Mouse (Mus musculus): ENCODE data around the gene Dazap1. TPM values are rescaled to one million over a fixed set of nuclear protein-coding genes. Genes with fewer than 3 reads are reported as not detected.

Dazap1 gene
- polyA plus RNA-seq, 1 experiment from 2014 or later: 42.3 TPM

Small RNA genes lying within 50 kb of the gene (microRNA-seq; reads per million reads assigned to microRNA genes)
- gene Mir6911 (ENCODE audit: borderline number of aligned reads): not detected

Other genes with a start within 250 kb of the Dazap1 start
- gene Arhgap45, start 244.8 kb upstream of the Dazap1 start, polyA plus RNA-seq (2014; fragmentation: Nextera tagmentation; extraction: Ambion mirVana): 4.4 and 6.4 TPM in 2 replicates
- gene Polr2e, start 221.7 kb upstream of the Dazap1 start, polyA plus RNA-seq (2014; fragmentation: Nextera tagmentation; extraction: Ambion mirVana): 207 and 227 TPM in 2 replicates
- gene Gpx4, start 214.3 kb upstream of the Dazap1 start, polyA plus RNA-seq (2014; fragmentation: Nextera tagmentation; extraction: Ambion mirVana): 505 and 517 TPM in 2 replicates
- gene Sbno2, start 155.9 kb upstream of the Dazap1 start, polyA plus RNA-seq (2014; fragmentation: Nextera tagmentation; extraction: Ambion mirVana): 12.8 and 14.1 TPM in 2 replicates
- 32.6 and 32.7 TPM in 2 replicates for gene Stk11, start 145.7 kb upstream of the Dazap1 start, polyA plus RNA-seq (2014; fragmentation: Nextera tagmentation; extraction: Ambion mirVana)
- gene Atp5d, start 122.9 kb upstream of the Dazap1 start, polyA plus RNA-seq (2014; fragmentation: Nextera tagmentation; extraction: Ambion mirVana): 474 and 475 TPM in 2 replicates
- 7.3 and 9.0 TPM in 2 replicates for gene Cbarp, start 120.7 kb upstream of the Dazap1 start, polyA plus RNA-seq (2014; fragmentation: Nextera tagmentation; extraction: Ambion mirVana)
- 34.2 and 37.0 TPM in 2 replicates for gene Midn, start 113.2 kb upstream of the Dazap1 start, polyA plus RNA-seq (2014; fragmentation: Nextera tagmentation; extraction: Ambion mirVana)
- gene Cirbp, start 95.5 kb upstream of the Dazap1 start, polyA plus RNA-seq (2014; fragmentation: Nextera tagmentation; extraction: Ambion mirVana): 59.7 and 88.3 TPM in 2 replicates
- 11.0 and 13.1 TPM in 2 replicates for gene 1600002K03Rik, start 88.5 kb upstream of the Dazap1 start, polyA plus RNA-seq (2014; fragmentation: Nextera tagmentation; extraction: Ambion mirVana)
- 20.9 and 23.6 TPM in 2 replicates for gene Efna2, start 82.0 kb upstream of the Dazap1 start, polyA plus RNA-seq (2014; fragmentation: Nextera tagmentation; extraction: Ambion mirVana)
- 50.8 and 52.1 TPM in 2 replicates for gene Mum1, start 35.1 kb upstream of the Dazap1 start, polyA plus RNA-seq (2014; fragmentation: Nextera tagmentation; extraction: Ambion mirVana)
- gene Ndufs7, start 12.4 kb upstream of the Dazap1 start, polyA plus RNA-seq (2014; fragmentation: Nextera tagmentation; extraction: Ambion mirVana): 360 and 370 TPM in 2 replicates
- gene Gamt, start 474 bp upstream of the Dazap1 start, polyA plus RNA-seq (2014; fragmentation: Nextera tagmentation; extraction: Ambion mirVana): 124 and 139 TPM in 2 replicates
- gene Rps15, start 31.0 kb downstream of the Dazap1 start, polyA plus RNA-seq (2014; fragmentation: Nextera tagmentation; extraction: Ambion mirVana): 1,047 and 1,145 TPM in 2 replicates
- gene Apc2, start 34.5 kb downstream of the Dazap1 start, polyA plus RNA-seq (2014; fragmentation: Nextera tagmentation; extraction: Ambion mirVana): 6.2 and 7.4 TPM in 2 replicates
- 38.5 and 46.3 TPM in 2 replicates for gene 2310011J03Rik, start 59.1 kb downstream of the Dazap1 start, polyA plus RNA-seq (2014; fragmentation: Nextera tagmentation; extraction: Ambion mirVana)
- gene Pcsk4, start 68.0 kb downstream of the Dazap1 start, polyA plus RNA-seq (2014; fragmentation: Nextera tagmentation; extraction: Ambion mirVana): 1.7 and 2.9 TPM in 2 replicates
- 5.6 and 7.5 TPM in 2 replicates for gene Reep6, start 68.5 kb downstream of the Dazap1 start, polyA plus RNA-seq (2014; fragmentation: Nextera tagmentation; extraction: Ambion mirVana)
- gene Adamtsl5, start 86.9 kb downstream of the Dazap1 start, polyA plus RNA-seq (2014; fragmentation: Nextera tagmentation; extraction: Ambion mirVana): 5.8 and 6.3 TPM in 2 replicates
- gene Plk5, start 95.0 kb downstream of the Dazap1 start, polyA plus RNA-seq (2014; fragmentation: Nextera tagmentation; extraction: Ambion mirVana): 0.47 and 0.72 TPM in 2 replicates
- 6.2 and 6.4 TPM in 2 replicates for gene Mex3d, start 126.2 kb downstream of the Dazap1 start, polyA plus RNA-seq (2014; fragmentation: Nextera tagmentation; extraction: Ambion mirVana)
- gene Mbd3, start 138.1 kb downstream of the Dazap1 start, polyA plus RNA-seq (2014; fragmentation: Nextera tagmentation; extraction: Ambion mirVana): 164 and 186 TPM in 2 replicates
- 751 and 879 TPM in 2 replicates for gene Uqcr11, start 145.3 kb downstream of the Dazap1 start, polyA plus RNA-seq (2014; fragmentation: Nextera tagmentation; extraction: Ambion mirVana)
- gene Tcf3, start 172.2 kb downstream of the Dazap1 start, polyA plus RNA-seq (2014; fragmentation: Nextera tagmentation; extraction: Ambion mirVana): 93.7 and 112 TPM in 2 replicates
- not detected in 2 replicates for gene Onecut3, start 233.3 kb downstream of the Dazap1 start, polyA plus RNA-seq (2014; fragmentation: Nextera tagmentation; extraction: Ambion mirVana)

Measured in embryonic facial prominence, embryonic 14.5 days (tissue).